Mouse (Mus musculus) urinary bladder, postnatal 10 days (tissue): Measurements from ENCODE around the gene Pgm2l1.
"Not testable (repeated sequence)": the region's sequence is repeated elsewhere in the genome, so short reads cannot be mapped to it uniquely, and the experiment has no call there.

ENCODE experiments used
- DNase-seq: peaks from one replicate; pipeline ENCODE4 v3.0.0; 2022; ENCODE audit warnings: low spot score

The Pgm2l1 gene

GRCm38 (mm10) chr7:100228957-100229356 is 1.8 kb downstream of the Pgm2l1 start:
- DNase-seq: no peak

- no peak for DNase-seq
Observed at GRCm38 (mm10) chr7:100230646-100231045, 3.5 kb downstream of the Pgm2l1 start.

GRCm38 (mm10) chr7:100231661-100232060 is 4.5 kb downstream of the Pgm2l1 start:
- DNase-seq: no peak

- DNase-seq: no peak
Observed at GRCm38 (mm10) chr7:100233681-100234080, 6.5 kb downstream of the Pgm2l1 start.

- DNase-seq: no peak
Observed at GRCm38 (mm10) chr7:100234264-100234885, 7.2 kb downstream of the Pgm2l1 start.

GRCm38 (mm10) chr7:100238271-100238670 is 11.1 kb downstream of the Pgm2l1 start:
- no peak for DNase-seq

- no peak for DNase-seq
Observed at GRCm38 (mm10) chr7:100240601-100241000, 13.4 kb downstream of the Pgm2l1 start.

GRCm38 (mm10) chr7:100243007-100243406 is 15.8 kb downstream of the Pgm2l1 start:
- DNase-seq: no peak

- no peak for DNase-seq
Observed at GRCm38 (mm10) chr7:100244225-100244624, 17.0 kb downstream of the Pgm2l1 start.

GRCm38 (mm10) chr7:100245176-100245575 is 18.0 kb downstream of the Pgm2l1 start:
- no peak for DNase-seq

GRCm38 (mm10) chr7:100250667-100251066 is 23.5 kb downstream of the Pgm2l1 start:
- DNase-seq: no peak

GRCm38 (mm10) chr7:100262350-100262749 is 35.2 kb downstream of the Pgm2l1 start:
- no peak for DNase-seq

- DNase-seq: not testable (repeated sequence)
Observed at GRCm38 (mm10) chr7:100264934-100265333, 37.7 kb downstream of the Pgm2l1 start.

GRCm38 (mm10) chr7:100272369-100272768 is 45.2 kb downstream of the Pgm2l1 start:
- no peak for DNase-seq

GRCm38 (mm10) chr7:100274507-100274906 is 47.3 kb downstream of the Pgm2l1 start:
- no peak for DNase-seq

GRCm38 (mm10) chr7:100276397-100276796 is 49.2 kb downstream of the Pgm2l1 start:
- no peak for DNase-seq

GRCm38 (mm10) chr7:100279803-100280202 is 52.6 kb downstream of the Pgm2l1 start:
- no peak for DNase-seq

GRCm38 (mm10) chr7:100281596-100281995 is 54.4 kb downstream of the Pgm2l1 start:
- DNase-seq: no peak

GRCm38 (mm10) chr7:100283298-100283697 is 56.1 kb downstream of the Pgm2l1 start:
- DNase-seq: no peak

- DNase-seq: no peak
Observed at GRCm38 (mm10) chr7:100285383-100285782, 58.2 kb downstream of the Pgm2l1 start, which contains the start of gene P4ha3. P4ha3 (plus strand) TSS chr7:100285520.

- no peak for DNase-seq
Observed at GRCm38 (mm10) chr7:100287748-100288578, 60.8 kb downstream of the Pgm2l1 start.

- DNase-seq: no peak
Observed at GRCm38 (mm10) chr7:100288622-100289021, 61.4 kb downstream of the Pgm2l1 start.

- no peak for DNase-seq
Observed at GRCm38 (mm10) chr7:100293546-100293945, 66.4 kb downstream of the Pgm2l1 start.
